Mouse (Mus musculus) ovary, postnatal 14 days (tissue): ENCODE results near the gene Ciao1.
"Not testable (repeated sequence)": the region's sequence is repeated elsewhere in the genome, so short reads cannot be mapped to it uniquely, and the experiment has no call there.

Experiments used
- DNase-seq: peaks from one replicate; pipeline ENCODE4 v3.0.0; 2022; ENCODE audit warnings: low spot score

Ciao1 gene

GRCm38 (mm10) chr2:127247592-127248333, at the start of gene Ciao1, which contains the start of gene Tmem127:
Ciao1 (minus strand) TSS chr2:127247816.
Tmem127 (plus strand) TSS chr2:127247908.
- peak; percentile 93 for DNase-seq

- DNase-seq = no peak
Observed at GRCm38 (mm10) chr2:127297001-127297805, 49.6 kb upstream of the Ciao1 start.

- no peak for DNase-seq
Observed at GRCm38 (mm10) chr2:127292250-127292649, 44.6 kb upstream of the Ciao1 start.

- DNase-seq = no peak
Observed at GRCm38 (mm10) chr2:127278162-127278561, 30.5 kb upstream of the Ciao1 start.

GRCm38 (mm10) chr2:127275551-127276320, 28.1 kb upstream of the Ciao1 start:
- DNase-seq = no peak

GRCm38 (mm10) chr2:127274590-127274989, 27.0 kb upstream of the Ciao1 start:
- DNase-seq = no peak

GRCm38 (mm10) chr2:127272806-127273205, 25.2 kb upstream of the Ciao1 start:
- no peak for DNase-seq

- DNase-seq = not testable (repeated sequence)
Observed at GRCm38 (mm10) chr2:127272049-127272448, 24.4 kb upstream of the Ciao1 start.

- no peak for DNase-seq
Observed at GRCm38 (mm10) chr2:127271042-127271515, 23.5 kb upstream of the Ciao1 start.

- DNase-seq = peak; percentile 71
Observed at GRCm38 (mm10) chr2:127270300-127271041, 22.9 kb upstream of the Ciao1 start.

- DNase-seq = peak; percentile 91
Observed at GRCm38 (mm10) chr2:127269491-127270299, 22.1 kb upstream of the Ciao1 start, which contains the start of gene Stard7. Stard7 (plus strand) TSS chr2:127270218.

GRCm38 (mm10) chr2:127267854-127268253, 20.2 kb upstream of the Ciao1 start:
- DNase-seq = no peak

- no peak for DNase-seq
Observed at GRCm38 (mm10) chr2:127262480-127262879, 14.9 kb upstream of the Ciao1 start.

GRCm38 (mm10) chr2:127259340-127259739, 11.7 kb upstream of the Ciao1 start:
- DNase-seq = peak; percentile 13

- DNase-seq = no peak
Observed at GRCm38 (mm10) chr2:127255294-127255693, 7.7 kb upstream of the Ciao1 start.

GRCm38 (mm10) chr2:127254604-127255134, 7.1 kb upstream of the Ciao1 start:
- no peak for DNase-seq

- no peak for DNase-seq
Observed at GRCm38 (mm10) chr2:127252787-127253186, 5.2 kb upstream of the Ciao1 start.

GRCm38 (mm10) chr2:127251880-127252527, 4.4 kb upstream of the Ciao1 start:
- no peak for DNase-seq

- no peak for DNase-seq
Observed at GRCm38 (mm10) chr2:127251457-127251856, 3.8 kb upstream of the Ciao1 start.
